Mouse (Mus musculus): ENCODE measurements around the gene Prkab2.

- TF ChIP-seq EP300 (IDR thresholded peaks at IDR 0.05) (no peak), CTCF (IDR thresholded peaks at IDR 0.05) (no peak)
These were observed 16.7 kb downstream of the Prkab2 start, which contains the start of gene Gm17651 for GRCm38 (mm10) chr3:97674644-97675110.
